Mouse (Mus musculus): ENCODE measurements around the gene Coa3.
A peak's percentile ranks its signal among the peaks of the same experiment; 100 is the strongest.
"Not testable (repeated sequence)": the region's sequence is repeated elsewhere in the genome, so short reads cannot be mapped to it uniquely, and the experiment has no call there.

The Coa3 gene

GRCm38 (mm10) chr11:101278223-101279192 is at the start of gene Coa3, which contains the start of gene Cntd1:
TSS of gene Coa3 (minus strand) at chr11:101279114.
TSS of gene Cntd1 (plus strand) at chr11:101279012.
- peak; percentile 90 for DNase-seq (ENCODE audit: low read depth, low spot score)

DNA sequence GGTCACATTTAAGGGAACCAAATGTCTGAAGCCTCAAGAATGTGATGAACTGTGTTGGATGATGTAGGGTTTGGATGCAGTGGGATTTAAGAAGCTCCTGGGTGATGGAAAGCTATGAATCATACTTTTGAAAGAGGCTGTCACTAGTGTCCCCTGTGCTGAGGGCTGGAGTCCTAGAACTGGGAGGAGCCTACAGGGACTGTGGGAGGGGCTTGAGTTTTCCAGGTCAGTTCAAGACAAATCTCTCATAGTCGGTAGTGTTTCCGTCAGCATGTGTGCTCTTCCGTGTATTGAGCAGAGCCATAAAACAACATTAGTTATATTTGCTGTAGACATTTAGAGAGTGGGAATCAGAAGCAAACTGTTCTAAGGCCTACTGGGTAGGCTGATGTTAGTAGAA is 48.4 kb upstream of the Coa3 start:
- no peak for DNase-seq (ENCODE audit: low read depth, low spot score)

DNA sequence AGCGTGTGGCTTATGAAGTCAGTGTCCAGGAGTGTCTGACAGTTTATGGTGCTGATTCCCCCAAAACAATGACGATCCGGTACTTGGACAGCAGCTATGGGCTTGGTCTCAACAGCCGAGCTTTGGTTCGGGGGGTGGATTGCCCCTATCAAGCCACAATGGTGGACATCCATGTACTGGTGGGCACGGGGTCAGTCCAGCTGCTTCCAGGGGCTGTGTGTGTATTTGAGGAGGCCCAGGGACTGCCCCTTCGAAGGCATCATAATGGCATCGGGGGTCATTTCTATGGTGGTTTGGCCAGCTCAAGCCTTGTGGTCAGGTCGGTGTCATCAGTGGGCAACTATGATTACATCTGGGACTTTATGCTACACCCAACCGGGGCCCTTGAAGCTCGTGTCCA is 47.2 kb upstream of the Coa3 start:
- DNase-seq (ENCODE audit: low read depth, low spot score), result no peak

- not testable (repeated sequence) for DNase-seq (ENCODE audit: low read depth, low spot score)
Measured at GRCm38 (mm10) chr11:101325201-101325600, 46.3 kb upstream of the Coa3 start.

GRCm38 (mm10) chr11:101324763-101325162 is 45.8 kb upstream of the Coa3 start, which contains the start of gene Aoc2:
TSS of gene Aoc2 (plus strand) at chr11:101325063.
- DNase-seq (ENCODE audit: low read depth, low spot score), result no peak

DNA sequence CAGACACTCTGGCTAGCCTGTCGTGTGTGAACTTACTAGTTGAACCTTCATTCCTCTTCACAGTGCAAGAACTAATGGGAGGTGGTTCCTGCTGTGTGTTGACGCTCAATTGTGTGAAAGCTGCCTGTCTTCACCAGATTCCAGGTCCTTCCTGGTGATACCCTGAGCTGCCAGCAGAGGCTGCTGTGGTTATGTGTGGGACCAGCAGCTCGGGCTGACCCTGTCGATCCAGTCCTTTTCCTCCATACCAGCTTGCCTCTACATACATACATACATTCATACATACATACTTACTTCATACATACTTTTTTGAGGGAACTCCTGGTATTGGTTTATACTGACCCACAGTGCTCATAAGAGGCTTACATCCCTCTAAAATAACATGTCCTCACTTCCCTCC is 44.7 kb upstream of the Coa3 start:
- DNase-seq (ENCODE audit: low read depth, low spot score), result peak; percentile 50

DNA sequence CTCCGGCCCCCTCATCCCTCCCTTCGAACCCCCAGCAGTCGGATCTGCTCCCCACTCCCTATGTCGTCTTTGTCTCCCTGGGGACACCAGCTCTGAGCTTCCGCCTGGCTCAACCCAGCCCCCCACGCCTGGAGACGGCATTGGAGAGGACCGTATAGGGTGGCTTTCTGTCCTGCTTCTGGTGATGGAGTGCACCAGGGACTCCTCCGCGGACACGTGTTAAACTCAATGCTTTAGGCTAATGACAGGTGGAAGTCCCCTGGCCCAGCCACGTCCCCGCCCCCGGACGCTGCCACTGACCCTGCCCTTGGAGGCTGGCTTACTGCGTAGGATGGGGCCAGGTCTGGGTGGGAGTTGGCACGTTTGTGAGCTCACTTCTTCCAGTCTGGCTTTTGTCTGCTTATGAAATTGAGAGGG is 37.6 kb upstream of the Coa3 start:
- DNase-seq (ENCODE audit: low read depth, low spot score), result peak; percentile 63

DNA sequence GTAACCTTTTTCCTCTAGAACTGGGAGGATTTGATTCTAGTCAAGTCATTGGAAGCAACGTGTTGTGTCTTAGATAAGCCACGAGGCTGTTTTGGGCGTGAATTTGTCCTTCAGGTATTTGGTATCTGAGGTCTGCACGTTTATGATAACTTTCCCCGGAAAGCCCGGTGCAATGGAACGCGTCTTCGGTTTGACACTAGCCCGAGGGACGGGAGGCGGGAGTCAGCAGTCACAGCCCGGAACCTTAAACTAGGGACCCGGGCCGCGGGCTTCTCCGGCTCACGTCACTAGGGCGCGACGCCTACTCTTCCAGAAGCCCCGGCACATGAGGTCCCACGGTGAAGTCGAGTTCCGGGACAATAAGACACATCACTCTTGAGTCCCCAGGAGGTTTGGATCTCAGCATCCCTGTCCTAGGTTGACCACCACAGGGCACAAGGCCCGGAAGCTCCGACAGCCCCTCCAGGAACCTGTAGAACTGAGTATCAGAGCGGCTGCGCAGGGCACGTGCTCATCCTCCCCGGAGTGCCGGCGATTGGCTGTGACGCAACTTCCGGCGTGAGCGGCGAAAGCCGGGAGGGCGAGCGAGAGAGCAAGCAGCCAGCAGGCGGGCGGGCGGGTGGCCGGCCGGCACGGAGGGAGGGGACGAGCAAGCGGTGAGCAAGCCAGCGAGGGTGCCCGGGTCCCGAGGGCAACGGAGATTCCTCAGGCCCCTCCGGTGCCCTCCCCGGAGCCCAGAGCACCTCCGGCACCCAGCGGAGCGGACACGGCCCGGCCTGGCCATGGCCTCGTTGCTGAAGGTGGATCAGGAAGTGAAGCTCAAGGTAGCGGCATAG is 37.0 kb upstream of the Coa3 start, which contains the start of gene Psme3:
Psme3 (plus strand) TSS at position 549 of the 836 bp plus-strand sequence.
- peak; percentile 92 for DNase-seq (ENCODE audit: low read depth, low spot score)

GRCm38 (mm10) chr11:101315082-101315650 is 36.3 kb upstream of the Coa3 start:
- DNase-seq (ENCODE audit: low read depth, low spot score), result no peak

GRCm38 (mm10) chr11:101314567-101314966 is 35.7 kb upstream of the Coa3 start:
- no peak for DNase-seq (ENCODE audit: low read depth, low spot score)

DNA sequence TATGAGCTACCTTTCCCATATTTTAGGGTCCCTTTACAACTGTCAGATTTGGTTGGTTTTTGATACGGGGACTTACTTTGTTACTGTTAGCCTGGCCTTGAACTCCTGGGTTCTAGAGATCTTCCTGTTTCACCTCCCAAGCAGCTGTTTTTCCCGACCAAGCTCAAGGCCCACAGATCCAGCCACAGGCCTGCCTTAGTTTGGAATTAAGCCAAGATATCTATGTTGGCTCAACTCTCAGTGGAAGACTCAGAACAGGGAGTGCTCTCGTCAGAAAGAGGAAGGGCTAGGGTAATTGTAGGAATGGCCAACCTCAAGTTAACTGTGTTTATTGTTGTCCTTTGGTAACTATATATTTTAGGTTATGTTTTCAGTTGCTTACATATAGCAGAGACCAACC is 33.2 kb upstream of the Coa3 start:
- no peak for DNase-seq (ENCODE audit: low read depth, low spot score)

DNA sequence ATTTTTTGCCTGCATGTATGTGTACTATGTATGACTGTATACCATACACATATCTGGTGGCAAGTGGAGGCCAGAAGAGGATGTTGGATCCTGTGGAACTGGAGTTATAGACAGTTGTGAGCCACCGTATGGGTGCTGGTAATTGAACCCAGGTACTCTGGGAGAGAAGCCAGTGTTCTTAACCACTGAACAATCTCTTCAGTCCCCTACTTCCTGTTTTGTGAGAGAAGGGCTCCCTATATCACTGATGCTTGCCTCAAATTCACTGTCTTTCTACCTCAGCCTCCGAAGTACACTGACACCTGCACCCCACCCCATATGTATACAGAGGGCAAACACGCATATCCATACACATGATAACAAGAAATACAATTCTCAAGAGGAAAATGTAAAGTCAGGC is 32.2 kb upstream of the Coa3 start:
- DNase-seq (ENCODE audit: low read depth, low spot score), result no peak

DNA sequence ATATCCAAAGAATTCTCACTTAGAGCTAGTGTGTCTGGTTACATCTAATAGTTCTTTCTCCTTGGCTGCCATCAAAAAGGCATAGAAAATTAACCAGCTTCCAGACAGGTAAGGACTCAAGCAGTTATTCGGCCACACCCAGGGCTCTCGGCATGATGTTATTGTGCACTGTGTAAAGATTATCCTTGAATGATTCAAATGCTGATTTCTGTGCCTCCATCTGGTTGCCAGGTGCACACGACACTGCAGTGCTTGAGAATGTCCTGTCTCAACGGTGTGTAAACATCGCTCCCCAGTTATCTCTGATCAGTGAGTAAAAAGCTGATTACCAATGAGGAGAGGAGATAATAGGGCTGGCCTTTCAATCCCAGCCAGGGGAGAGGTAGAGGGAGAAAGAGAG is 28.8 kb upstream of the Coa3 start:
- no peak for DNase-seq (ENCODE audit: low read depth, low spot score)

- peak; percentile 95 for DNase-seq (ENCODE audit: low read depth, low spot score)
Measured at GRCm38 (mm10) chr11:101302004-101302798, 23.3 kb upstream of the Coa3 start, which contains the start of gene Becn1. TSS of gene Becn1 (minus strand) at chr11:101302286.

- peak; percentile 15 for DNase-seq (ENCODE audit: low read depth, low spot score)
Measured at GRCm38 (mm10) chr11:101301299-101302003, 22.5 kb upstream of the Coa3 start.

DNA sequence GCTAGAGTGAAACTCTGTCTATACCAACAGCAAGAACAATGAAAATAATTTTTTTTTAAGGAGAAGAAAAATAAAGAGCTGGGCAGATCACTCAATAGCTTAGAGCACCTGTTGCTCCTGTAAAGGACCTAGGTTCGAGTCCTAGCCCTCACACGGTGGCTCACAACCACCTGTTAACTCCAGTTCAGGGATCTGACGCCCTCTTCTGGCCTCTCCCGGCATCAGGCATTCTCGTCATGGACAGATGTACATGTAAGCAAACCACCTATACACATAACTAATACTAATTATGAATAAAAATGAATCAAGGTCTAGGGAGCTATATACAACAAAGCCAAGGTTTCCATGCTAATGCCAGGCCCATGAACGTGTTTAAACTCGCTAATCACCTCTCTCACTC is 22.0 kb upstream of the Coa3 start:
- peak; percentile 35 for DNase-seq (ENCODE audit: low read depth, low spot score)

- DNase-seq (ENCODE audit: low read depth, low spot score), result no peak
Measured at GRCm38 (mm10) chr11:101295191-101295590, 16.3 kb upstream of the Coa3 start.

DNA sequence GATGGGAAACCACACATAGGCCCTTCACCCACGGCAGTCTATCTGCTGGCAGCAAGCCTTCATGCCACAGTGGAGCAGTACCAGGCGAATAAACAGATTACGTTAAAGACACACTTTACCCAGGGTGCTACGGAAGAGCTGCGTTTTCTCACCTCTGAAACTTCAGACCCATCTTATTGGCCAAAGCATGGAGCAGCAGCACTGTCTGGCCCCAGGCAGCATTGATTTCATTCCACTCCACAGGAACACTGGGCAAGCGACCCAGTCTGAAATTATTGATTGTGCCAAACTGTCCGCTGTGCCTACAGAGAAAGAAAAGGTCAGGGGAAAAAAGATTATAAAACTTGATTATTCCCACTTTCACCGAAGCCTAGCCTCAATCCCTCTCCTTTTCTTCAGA is 12.3 kb upstream of the Coa3 start:
- DNase-seq (ENCODE audit: low read depth, low spot score), result no peak

GRCm38 (mm10) chr11:101287306-101287705 is 8.4 kb upstream of the Coa3 start:
- no peak for DNase-seq (ENCODE audit: low read depth, low spot score)

- no peak for DNase-seq (ENCODE audit: low read depth, low spot score)
Measured at GRCm38 (mm10) chr11:101283805-101284204, 4.9 kb upstream of the Coa3 start.
